Comparison of ENCODE assay signal across 18 mouse cellular contexts in genomic region chr6:8415823-8416222, GRCm38 (mm10).
"Had no signal": no experiment of that assay in that cellular context is flagged by ENCODE, and none has a peak within 500 bp of the region (broad histone marks: within the 10 kb centered on the region; RNA-seq: fewer than 3 reads in every experiment).

No protein-coding gene starts in this region.

- H3K9me3 ChIP-seq: limb, embryonic 10.5 days; limb, embryonic 13.5 days; liver, embryonic 13.5 days had no signal

- H3K27me3 ChIP-seq: limb, embryonic 13.5 days; liver, embryonic 13.5 days had no signal

- H3K4me3 ChIP-seq: limb, embryonic 10.5 days; limb, embryonic 13.5 days; liver, embryonic 13.5 days had no signal

- H3K36me3 ChIP-seq: limb, embryonic 10.5 days; limb, embryonic 13.5 days; liver, embryonic 13.5 days had no signal

- H3K9ac ChIP-seq: limb, embryonic 13.5 days; liver, embryonic 13.5 days had no signal

- H3K4me2 ChIP-seq: limb, embryonic 13.5 days; liver, embryonic 13.5 days; midbrain, embryonic 11.5 days had no signal

- DNase-seq: kidney, adult 18-20 months; kidney, adult 9 months; kidney, postnatal 14 days; kidney, postnatal 4 days; layer of hippocampus, adult 9-11 months; liver; liver, embryonic 13.5 days; lung, adult 2 months; lung, postnatal 14 days; midbrain, embryonic 14.5 days; right cerebral cortex, postnatal 4 days; thymus, adult 2 months; thymus, postnatal 14 days; thymus, postnatal 4 days had no signal

- H3K27ac ChIP-seq: limb, embryonic 10.5 days; limb, embryonic 13.5 days; liver, embryonic 13.5 days; macrophage had no signal
